In genomic region chr17:72015253-72015652, GRCm38 (mm10) we compare ENCODE assay signal across 11 mouse cellular contexts.
DNase-seq lines count a peak whose midpoint lies in the region; ATAC-seq and TF ChIP-seq lines count a peak whose summit lies in the region.
"Had no signal": no experiment of that assay in that cellular context is flagged by ENCODE, and none has a peak within 500 bp of the region (broad histone marks: within the 10 kb centered on the region; RNA-seq: fewer than 3 reads in every experiment).

No protein-coding gene starts in this region.

- no peaks in the 10 kb centered on the region for H3K4me1 ChIP-seq in heart, embryonic 10.5 days
- H3K4me1 ChIP-seq: stomach, embryonic 15.5 days had no signal

- H3K9me3 ChIP-seq in heart, embryonic 10.5 days, result no peaks in the 10 kb centered on the region
- H3K9me3 ChIP-seq: stomach, embryonic 15.5 days had no signal

- 84% methylated on average over 3 of the region's 3 CpGs for WGBS in heart, embryonic 10.5 days

- intact Hi-C loops in left cerebral cortex, adult 2 months (cut with DNase I), result no loop called here

- TF ChIP-seq POLR2A in brain, embryonic 14.5 days (IDR thresholded peaks at IDR 0.05; ENCODE audit: borderline replicate concordance, extremely low read depth, insufficient read depth, insufficient read length, poor library complexity, severe bottlenecking), result no peak

- ATAC-seq in erythroid progenitor cell, adult 5-6 weeks (replicated peaks; ENCODE audit: low FRiP score, poor library complexity, severe bottlenecking), result no peak
- ATAC-seq in megakaryocyte, adult 5-6 weeks (ENCODE audit: poor library complexity, severe bottlenecking), result no peak
- ATAC-seq: liver, postnatal 0 days had no signal

- DNase-seq in heart, adult 11 months, result peak; percentile 49
- DNase-seq in heart, embryonic 10.5 days (ENCODE audit: low spot score), result no peak
- DNase-seq in brain, embryonic 14.5 days (ENCODE audit: low read depth), result peak; percentile 90
- DNase-seq in cerebellum, adult 9-10 months, result peak; percentile 95
- DNase-seq in layer of hippocampus, adult 8-10 months (ENCODE audit: low spot score in 2 of 2), result peak; percentile 66 to 86
- no peak for DNase-seq in left cerebral cortex, adult 2 months (ENCODE audit: extremely low spot score in 1 of 2, low spot score in 2 of 2)
- DNase-seq: liver, postnatal 0 days had no signal

- TF ChIP-seq CTCF in brain, embryonic 14.5 days (IDR thresholded peaks at IDR 0.05; ENCODE audit: borderline replicate concordance, extremely low read depth, insufficient read depth, insufficient read length), result no peak
- no peak for TF ChIP-seq CTCF in left cerebral cortex, adult 2 months (IDR thresholded peaks at IDR 0.05)

- H3K27ac ChIP-seq in heart, embryonic 10.5 days, result no peak overlapping the region
- H3K27ac ChIP-seq in left cerebral cortex, adult 2 months, result no peak overlapping the region
- H3K27ac ChIP-seq: kidney, postnatal 0 days; stomach, embryonic 15.5 days had no signal

- no peaks in the 10 kb centered on the region for H3K36me3 ChIP-seq in heart, embryonic 10.5 days
- H3K36me3 ChIP-seq: stomach, embryonic 15.5 days had no signal

- H3K27me3 ChIP-seq in heart, embryonic 10.5 days (ENCODE audit: insufficient read depth, poor library complexity, severe bottlenecking), result no peaks in the 10 kb centered on the region
- H3K27me3 ChIP-seq: stomach, embryonic 15.5 days had no signal

- no peak overlapping the region for H3K4me3 ChIP-seq in heart, embryonic 10.5 days
- H3K4me3 ChIP-seq in left cerebral cortex, adult 2 months, result no peak overlapping the region
- H3K4me3 ChIP-seq: stomach, embryonic 15.5 days had no signal

Comparison
In these comparisons a context has a peak if more than half of its experiments do, and no peak if none do; other contexts are left out.
1. DNase-seq: peak in heart, adult 11 months (single experiment), brain, embryonic 14.5 days (single experiment), cerebellum, adult 9-10 months (single experiment) and layer of hippocampus, adult 8-10 months (2 of 2); none in heart, embryonic 10.5 days (single experiment) and left cerebral cortex, adult 2 months (0 of 2).